Mouse (Mus musculus) ES-E14 (cell line): ENCODE data around the gene Hist1h1d.

ENCODE experiments used
- CHD2 ChIP-seq: IDR thresholded peaks from 2 replicates; pipeline ENCODE4 v1.6.1; 2014; ENCODE audit warnings: mild to moderate bottlenecking, low read depth, low read length, inconsistent platforms
- HCFC1 ChIP-seq: IDR thresholded peaks from 2 replicates; pipeline ENCODE4 v1.6.1; 2012; ENCODE audit warnings: low read length, inconsistent platforms, borderline replicate concordance; ENCODE audit not compliant: insufficient read depth
- MAFK ChIP-seq: IDR thresholded peaks from 2 replicates; pipeline ENCODE4 v1.6.1; 2014; ENCODE audit warnings: mild to moderate bottlenecking, low read depth, low read length, inconsistent platforms; ENCODE audit not compliant: insufficient read depth
- ZC3H11A ChIP-seq: IDR thresholded peaks from 2 replicates; pipeline ENCODE4 v1.6.1; 2012; ENCODE audit warnings: low read depth, mild to moderate bottlenecking, inconsistent platforms, low read length, borderline replicate concordance
- ZNF384 ChIP-seq: IDR thresholded peaks from 2 replicates; pipeline ENCODE4 v1.6.1; 2012; ENCODE audit warnings: low read depth, low read length, inconsistent platforms

GRCm38 (mm10) chr13:23551931-23552914 lies 839 bp upstream of the Hist1h1d start:
- no peak for TF ChIP-seq CHD2
- TF ChIP-seq ZC3H11A: no peak
- TF ChIP-seq ZNF384: peak; percentile 71; the same call in 1 of the 2 replicates
- TF ChIP-seq HCFC1: no peak
- no peak for TF ChIP-seq MAFK
